Mouse (Mus musculus) heart, embryonic 14.5 days (tissue): ENCODE data around the gene Spen. TPM values are rescaled to one million over a fixed set of nuclear protein-coding genes. Genes with fewer than 3 reads are reported as not detected.
A peak's percentile ranks its signal among the peaks of the same experiment; 100 is the strongest.
"Not testable (repeated sequence)": the region's sequence is repeated elsewhere in the genome, so short reads cannot be mapped to it uniquely, and the experiment has no call there.

Experiments
- ATAC-seq: fragments of 200-750 bp; cut with Nextera tagmentation; 2 replicates; pipeline ENCODE4 v1.8.0; 2017; ENCODE audit warnings: low read depth, moderate TSS enrichment; ENCODE audit not compliant: insufficient number of reproducible peaks, insufficient read depth, low FRiP score
- H3K27ac ChIP-seq, 2 experiments: fragments of 200-500 bp in 1 of 2; fragments of 300-500 bp in 1 of 2; sonication (generic) in 1 of 2; replicated peaks in 1 of 2; 2 replicates each; pipeline ENCODE4 v1.5.1; 2012 to 2014; ENCODE audit warnings: low read depth in 2 of 2, low read length in 2 of 2, control low read depth in 1 of 2, mild to moderate bottlenecking in 1 of 2, mixed read lengths in 1 of 2; ENCODE audit not compliant: control insufficient read depth in 1 of 2, insufficient read depth in 1 of 2
- H3K27me3 ChIP-seq: fragments of 300-500 bp; sonication (generic); 2 replicates; pipeline ENCODE4 v1.6.1; 2014; ENCODE audit warnings: mild to moderate bottlenecking, low read length, control low read depth; ENCODE audit not compliant: control insufficient read depth, insufficient read depth
- H3K36me3 ChIP-seq: fragments of 300-500 bp; sonication (generic); 2 replicates; pipeline ENCODE4 v1.6.1; 2014; ENCODE audit warnings: mild to moderate bottlenecking, control low read depth, low read length, mixed read lengths; ENCODE audit not compliant: control insufficient read depth, insufficient read depth
- H3K4me1 ChIP-seq, 2 experiments: fragments of 200-500 bp in 1 of 2; fragments of 300-500 bp in 1 of 2; sonication (generic) in 1 of 2; 2 replicates each; pipeline ENCODE4 v1.6.1; 2012 to 2014; ENCODE audit warnings: low read length in 2 of 2, control low read depth in 1 of 2, mixed read lengths in 1 of 2; ENCODE audit not compliant: control insufficient read depth in 2 of 2, insufficient read depth in 2 of 2
- H3K4me2 ChIP-seq: fragments of 300-500 bp; sonication (generic); 2 replicates; pipeline ENCODE4 v1.6.1; 2014; ENCODE audit warnings: mild to moderate bottlenecking, low read length
- H3K4me3 ChIP-seq, 2 experiments: fragments of 200-500 bp in 1 of 2; fragments of 300-500 bp in 1 of 2; sonication (generic) in 1 of 2; 2 replicates each; pipeline ENCODE4 v1.5.1; 2012 to 2014; ENCODE audit warnings: low read length in 2 of 2, mild to moderate bottlenecking in 2 of 2, control low read depth in 1 of 2, low read depth in 1 of 2, moderate library complexity in 1 of 2; ENCODE audit not compliant: control insufficient read depth in 1 of 2, insufficient read depth in 1 of 2
- H3K9ac ChIP-seq: fragments of 300-500 bp; sonication (generic); 2 replicates; pipeline ENCODE4 v1.6.1; 2014; ENCODE audit warnings: mild to moderate bottlenecking, low read length
- H3K9me3 ChIP-seq: fragments of 300-500 bp; sonication (generic); 2 replicates; pipeline ENCODE4 v1.6.1; 2016; ENCODE audit warnings: low read length, control low read depth; ENCODE audit not compliant: control insufficient read depth
- WGBS: fragments of 180-500 bp; shearing (Covaris S2); extraction: QIAGEN DNeasy Blood & Tissue Kit; methylation state at CpG from one replicate; pipeline ENCODE4 v1.1.7; 2014; 5-methylcytosine and 5-hydroxymethylcytosine counted together
- polyA plus RNA-seq: library from polyadenylated mRNA; unstranded; fragments of >200 nt; fragmentation: Nextera tagmentation; extraction: Ambion mirVana; gene quantifications from 2 replicates; pipeline ENCODE4 v1.2.1, GENCODE M21; 2014

Gene Spen
- polyA plus RNA-seq, 1 experiment from 2014 or later = 9.6 TPM

- under 1% methylated on average over 30 of the region's 30 CpGs for WGBS
- Histone ChIP-seq H3K27me3 (no peaks in the 10 kb centered on the region), H3K27ac (peak overlapping the region; percentile 97 to 99), H3K9me3 (no peaks in the 10 kb centered on the region), H3K4me1 (peaks cover 9 to 13% of the 10 kb centered on the region in 2 experiments), H3K4me3 (peak overlapping the region; percentile 41 to 54), H3K4me2 (peak overlapping the region; percentile 89), H3K9ac (peak overlapping the region; percentile 76), H3K36me3 (no peaks in the 10 kb centered on the region)
- ATAC-seq = peak; percentile 61
These were observed 20.9 kb upstream of the Spen start for GRCm38 (mm10) chr4:141559131-141559897.

GRCm38 (mm10) chr4:141558658-141559057 is 20.3 kb upstream of the Spen start:
- Histone ChIP-seq H3K36me3 (no peaks in the 10 kb centered on the region), H3K9me3 (no peaks in the 10 kb centered on the region), H3K27ac (peak overlapping the region; percentile 97 to 99), H3K4me1 (peaks cover 9 to 13% of the 10 kb centered on the region in 2 experiments), H3K9ac (peak overlapping the region; percentile 76), H3K27me3 (no peaks in the 10 kb centered on the region), H3K4me2 (peak overlapping the region; percentile 89), H3K4me3 (peak overlapping the region; percentile 41 to 54)
- WGBS = 10% methylated on average over 16 of the region's 16 CpGs
- ATAC-seq = no peak

- not testable (repeated sequence) for H3K4me2 ChIP-seq, H3K4me3 ChIP-seq, H3K27ac ChIP-seq, H3K27me3 ChIP-seq, ATAC-seq, H3K9ac ChIP-seq, H3K9me3 ChIP-seq, H3K36me3 ChIP-seq
- H3K4me1 ChIP-seq = peaks cover 9 to 13% of the 10 kb centered on the region in 2 experiments
- WGBS = 86% methylated on average over 6 of the region's 6 CpGs
These were observed 17.8 kb upstream of the Spen start for GRCm38 (mm10) chr4:141556163-141556562.

- 87% methylated on average over 7 of the region's 9 CpGs for WGBS
These were observed 16.0 kb upstream of the Spen start for GRCm38 (mm10) chr4:141554255-141554865.

GRCm38 (mm10) chr4:141552484-141552883 is 14.1 kb upstream of the Spen start:
- Histone ChIP-seq H3K27me3 (no peaks in the 10 kb centered on the region), H3K4me2 (no peak overlapping the region), H3K36me3 (no peaks in the 10 kb centered on the region), H3K9ac (no peak overlapping the region), H3K9me3 (no peaks in the 10 kb centered on the region), H3K4me1 (peaks cover 0 to 7% of the 10 kb centered on the region in 2 experiments; a peak in 3 of 4 replicates), H3K27ac (no peak overlapping the region), H3K4me3 (no peak overlapping the region)
- 25% methylated on average over 2 of the region's 2 CpGs for WGBS
- ATAC-seq = no peak

More at GRCm38 (mm10) chr4:141554255-141554865, 16.0 kb upstream of the Spen start:
- not testable (repeated sequence) for H3K27me3 ChIP-seq, H3K27ac ChIP-seq, ATAC-seq, H3K9me3 ChIP-seq, H3K4me2 ChIP-seq, H3K36me3 ChIP-seq, H3K4me3 ChIP-seq, H3K9ac ChIP-seq
- H3K4me1 ChIP-seq = peaks cover 9 to 11% of the 10 kb centered on the region in 2 experiments

GRCm38 (mm10) chr4:141547299-141547698 is 8.9 kb upstream of the Spen start:
- Histone ChIP-seq H3K4me3 (peak overlapping the region; percentile 13 to 70; a peak in 3 of 4 replicates), H3K36me3 (no peaks in the 10 kb centered on the region), H3K9ac (peak overlapping the region; percentile 99), H3K27me3 (no peaks in the 10 kb centered on the region), H3K27ac (peak overlapping the region; percentile 74 to 100), H3K4me2 (peak overlapping the region; percentile 76), H3K9me3 (no peaks in the 10 kb centered on the region), H3K4me1 (peaks cover 2 to 13% of the 10 kb centered on the region in 2 experiments; a peak in 3 of 4 replicates)
- WGBS = 18% methylated on average over 9 of the region's 9 CpGs
- no peak for ATAC-seq

- Histone ChIP-seq H3K9ac (peak overlapping the region; percentile 99), H3K4me2 (peak overlapping the region; percentile 76), H3K36me3 (no peaks in the 10 kb centered on the region), H3K4me3 (peak overlapping the region; percentile 70 to 73), H3K27ac (peak overlapping the region; percentile 100), H3K9me3 (no peaks in the 10 kb centered on the region), H3K27me3 (no peaks in the 10 kb centered on the region), H3K4me1 (peaks cover 2 to 15% of the 10 kb centered on the region in 2 experiments; a peak in 3 of 4 replicates)
- WGBS = under 1% methylated on average over 96 of the region's 98 CpGs
- ATAC-seq = peak; percentile 68
These were observed 8.2 kb upstream of the Spen start for GRCm38 (mm10) chr4:141546334-141547200.
